Mouse (Mus musculus): ENCODE data around the gene Gsk3a.

Gsk3a gene

GRCm38 (mm10) chr7:25222275-25222967 is 15.2 kb downstream of the Gsk3a start:
- DNase-seq (ENCODE audit: low read depth, low spot score), result no peak

GRCm38 (mm10) chr7:25221102-25221883 is 16.4 kb downstream of the Gsk3a start, which contains the start of gene Zfp526:
Gene Zfp526 (plus strand): TSS chr7:25221425.
- DNase-seq (ENCODE audit: low read depth, low spot score), result peak; percentile 93

- peak; percentile 35 for DNase-seq (ENCODE audit: low read depth, low spot score)
Measured at GRCm38 (mm10) chr7:25220457-25221101, 17.1 kb downstream of the Gsk3a start, which contains the start of gene Dedd2. Gene Dedd2 (minus strand): TSS chr7:25220615.

- DNase-seq (ENCODE audit: low read depth, low spot score), result peak; percentile 94
Measured at GRCm38 (mm10) chr7:25219756-25220456, 17.7 kb downstream of the Gsk3a start.

- DNase-seq (ENCODE audit: low read depth, low spot score), result peak; percentile 62
Measured at GRCm38 (mm10) chr7:25219416-25219750, 18.3 kb downstream of the Gsk3a start.

- no peak for DNase-seq (ENCODE audit: low read depth, low spot score)
Measured at GRCm38 (mm10) chr7:25218705-25219415, 18.8 kb downstream of the Gsk3a start.

- no peak for DNase-seq (ENCODE audit: low read depth, low spot score)
Measured at GRCm38 (mm10) chr7:25217653-25218395, 19.8 kb downstream of the Gsk3a start.

GRCm38 (mm10) chr7:25214172-25214571 is 23.5 kb downstream of the Gsk3a start:
- DNase-seq (ENCODE audit: low read depth, low spot score), result no peak

GRCm38 (mm10) chr7:25213099-25213498 is 24.6 kb downstream of the Gsk3a start:
- DNase-seq (ENCODE audit: low read depth, low spot score), result no peak

- DNase-seq (ENCODE audit: low read depth, low spot score), result no peak
Measured at GRCm38 (mm10) chr7:25210482-25210881, 27.2 kb downstream of the Gsk3a start.

GRCm38 (mm10) chr7:25209161-25209622 is 28.5 kb downstream of the Gsk3a start:
- peak; percentile 23 for DNase-seq (ENCODE audit: low read depth, low spot score)

- no peak for DNase-seq (ENCODE audit: low read depth, low spot score)
Measured at GRCm38 (mm10) chr7:25206094-25206830, 31.4 kb downstream of the Gsk3a start.

- no peak for DNase-seq (ENCODE audit: low read depth, low spot score)
Measured at GRCm38 (mm10) chr7:25205355-25206093, 32.1 kb downstream of the Gsk3a start.

GRCm38 (mm10) chr7:25203624-25204023 is 34.0 kb downstream of the Gsk3a start:
- no peak for DNase-seq (ENCODE audit: low read depth, low spot score)

- DNase-seq (ENCODE audit: low read depth, low spot score), result peak; percentile 82
Measured at GRCm38 (mm10) chr7:25197384-25198018, 40.1 kb downstream of the Gsk3a start.

- no peak for DNase-seq (ENCODE audit: low read depth, low spot score)
Measured at GRCm38 (mm10) chr7:25196107-25196506, 41.5 kb downstream of the Gsk3a start.

- no peak for DNase-seq (ENCODE audit: low read depth, low spot score)
Measured at GRCm38 (mm10) chr7:25195148-25195547, 42.5 kb downstream of the Gsk3a start.

- DNase-seq (ENCODE audit: low read depth, low spot score), result peak; percentile 15
Measured at GRCm38 (mm10) chr7:25192110-25192509, 45.5 kb downstream of the Gsk3a start.
